Mouse (Mus musculus) liver, embryonic 14.5 days (tissue): Measurements from ENCODE around the gene Arl3.

Experiments
- CTCF ChIP-seq: IDR thresholded peaks from 2 replicates; pipeline ENCODE4 v1.5.1; 2016; ENCODE audit warnings: antibody characterized with exemption, low read depth, control low read depth
- EP300 ChIP-seq: IDR thresholded peaks from 2 replicates; pipeline ENCODE4 v1.6.1; 2016; ENCODE audit warnings: antibody characterized with exemption, low read depth

DNA sequence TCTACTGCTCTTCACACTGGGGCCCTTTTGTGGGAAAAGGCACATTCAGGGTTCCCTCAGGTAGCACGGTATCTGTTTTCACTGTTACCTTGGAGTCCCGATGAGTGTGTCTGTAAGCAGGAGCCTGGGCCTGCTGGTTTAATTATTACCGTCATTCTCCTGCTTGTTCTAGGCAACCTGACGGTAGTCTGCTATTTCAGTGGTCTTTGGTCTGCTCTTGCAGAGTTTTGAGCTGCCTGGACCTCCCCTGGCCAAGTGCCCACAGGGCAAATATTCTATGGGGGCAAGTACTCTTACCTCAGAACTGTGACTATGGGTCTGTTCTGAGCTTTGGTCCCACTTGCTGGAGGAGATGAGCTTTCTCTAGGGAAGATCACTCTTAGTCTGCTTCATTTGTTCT, 2.2 kb upstream of the Arl3 start:
- TF ChIP-seq EP300 (no peak), CTCF (no peak)
